Mouse (Mus musculus) B cell, adult 2 months (primary cell): Measurements from ENCODE around the gene Gm1113.

Experiments used
- DNase-seq, 2 experiments: peaks; one replicate each; pipeline ENCODE4 v3.0.0; 2022

Gene Gm1113

GRCm38 (mm10) chr9:35523941-35524411, 5.9 kb upstream of the Gm1113 start:
- peak; percentile 63 to 68 for DNase-seq

- DNase-seq, result no peak
Observed at GRCm38 (mm10) chr9:35523541-35523940, 5.5 kb upstream of the Gm1113 start.

- DNase-seq, result no peak
Observed at GRCm38 (mm10) chr9:35522821-35523515, 4.9 kb upstream of the Gm1113 start.

GRCm38 (mm10) chr9:35522241-35522640, 4.2 kb upstream of the Gm1113 start:
- no peak for DNase-seq

GRCm38 (mm10) chr9:35520631-35521348, 2.7 kb upstream of the Gm1113 start:
- DNase-seq, result no peak

DNA sequence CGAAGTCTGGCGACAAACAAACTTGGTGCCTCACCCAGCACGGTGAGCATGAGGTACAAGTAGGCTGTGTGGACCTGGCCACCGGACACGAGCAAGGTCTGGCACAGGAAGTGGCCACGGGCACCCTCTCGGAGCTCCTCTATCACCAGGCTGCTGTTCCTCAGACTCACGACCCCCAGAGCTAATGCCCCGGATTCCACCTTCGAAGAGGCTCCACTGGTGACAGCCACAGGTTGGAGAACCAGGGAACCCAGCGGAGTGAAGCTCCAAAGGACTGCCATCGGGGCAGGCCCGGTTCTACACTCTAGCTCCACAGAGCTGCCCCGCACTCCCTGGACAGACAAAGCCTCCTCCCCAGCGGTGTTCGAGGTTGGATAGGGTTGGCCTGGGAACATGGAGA, 1.4 kb downstream of the Gm1113 start:
- DNase-seq, result no peak

- DNase-seq, result no peak
Observed at GRCm38 (mm10) chr9:35516182-35516581, 1.9 kb downstream of the Gm1113 start.

GRCm38 (mm10) chr9:35513900-35514299, 4.2 kb downstream of the Gm1113 start:
- DNase-seq, result no peak

GRCm38 (mm10) chr9:35508234-35508633, 9.8 kb downstream of the Gm1113 start:
- no peak for DNase-seq

DNA sequence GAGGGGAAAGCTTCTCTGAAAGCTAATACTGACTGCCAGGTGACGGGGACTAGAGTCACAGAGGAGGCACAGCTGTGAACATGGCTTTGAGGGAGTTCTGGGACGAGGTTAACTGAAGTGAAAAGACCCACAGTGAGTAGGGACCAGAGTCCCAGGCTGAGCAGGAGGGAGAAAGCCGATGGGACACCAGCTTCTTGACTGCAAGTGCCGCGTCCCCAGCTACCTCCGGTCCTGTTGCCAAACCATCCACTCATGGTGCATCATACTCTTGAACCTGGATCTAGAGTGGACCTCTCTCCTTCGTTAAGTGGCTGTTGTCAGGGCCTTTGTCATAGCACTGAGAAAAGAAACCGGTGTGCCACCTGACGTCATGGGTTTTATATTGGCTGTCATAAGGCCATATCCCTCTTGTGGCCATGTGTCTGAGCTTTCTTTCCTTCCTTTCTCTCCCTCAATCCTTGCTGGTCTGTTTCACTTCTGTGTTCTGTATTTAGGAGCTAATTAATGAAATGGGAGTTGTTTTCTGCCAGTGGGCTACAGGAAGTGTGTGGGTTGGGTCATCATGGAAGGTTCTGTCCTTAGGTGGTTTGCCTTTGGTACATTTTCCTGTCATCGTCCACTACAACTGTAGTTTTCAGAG, 15.6 kb downstream of the Gm1113 start:
- no peak for DNase-seq

GRCm38 (mm10) chr9:35499946-35500345, 18.1 kb downstream of the Gm1113 start:
- no peak for DNase-seq

DNA sequence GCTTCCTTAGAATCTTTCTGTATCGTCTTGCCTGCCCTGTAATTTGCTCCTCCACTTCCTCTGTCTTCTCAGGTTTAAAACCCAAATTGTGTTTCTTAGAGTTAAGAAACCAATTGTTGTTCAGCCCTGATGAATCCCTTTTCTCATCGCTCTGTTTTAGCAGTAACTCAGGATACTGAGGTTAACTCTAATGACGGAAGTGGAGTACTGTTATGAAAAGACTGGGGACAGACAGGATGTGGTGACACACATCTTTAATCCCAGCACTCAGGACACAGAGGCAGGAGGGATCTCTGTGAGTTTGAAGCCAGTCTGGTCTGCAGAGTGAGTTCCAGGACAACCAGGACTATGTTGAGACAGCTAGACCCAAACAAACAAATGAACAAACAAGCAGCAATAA, 22.6 kb downstream of the Gm1113 start:
- DNase-seq, result peak; percentile 8 to 13

GRCm38 (mm10) chr9:35494937-35495336, 23.1 kb downstream of the Gm1113 start:
- DNase-seq, result no peak

GRCm38 (mm10) chr9:35493733-35494092, 24.4 kb downstream of the Gm1113 start:
- DNase-seq, result no peak

DNA sequence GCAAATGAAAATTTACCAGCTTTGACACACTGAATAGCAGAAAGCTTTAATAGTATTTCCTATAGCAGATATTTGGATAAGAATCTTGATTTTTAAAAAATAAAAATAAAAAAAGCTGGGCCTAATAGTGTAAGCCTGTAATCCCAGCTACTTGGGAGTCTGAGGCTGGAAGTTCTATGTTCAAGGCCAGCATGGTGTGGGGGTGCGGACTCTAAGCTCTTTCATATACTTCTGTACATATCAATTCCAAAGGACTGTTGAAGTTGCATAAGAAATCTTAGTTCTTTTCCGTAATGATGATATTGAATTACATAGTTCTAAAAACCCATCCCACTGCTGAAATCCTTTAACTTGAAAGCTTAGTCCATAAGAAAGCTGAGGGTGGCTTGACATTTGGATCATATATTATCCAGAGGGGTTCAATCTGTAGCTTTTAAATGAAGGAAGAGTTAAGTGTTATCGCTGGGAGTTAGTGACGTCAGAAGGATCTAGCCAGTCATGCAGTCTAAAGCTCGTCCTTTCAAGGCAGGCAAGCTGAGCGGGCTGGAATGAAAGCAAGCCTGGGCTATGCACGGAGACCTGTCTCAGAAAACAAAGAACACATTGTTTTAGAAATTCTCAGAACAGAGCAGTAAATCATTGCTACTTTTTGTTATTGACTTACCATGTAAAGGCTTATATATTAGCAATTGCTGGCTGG, 24.9 kb downstream of the Gm1113 start:
- DNase-seq, result no peak

DNA sequence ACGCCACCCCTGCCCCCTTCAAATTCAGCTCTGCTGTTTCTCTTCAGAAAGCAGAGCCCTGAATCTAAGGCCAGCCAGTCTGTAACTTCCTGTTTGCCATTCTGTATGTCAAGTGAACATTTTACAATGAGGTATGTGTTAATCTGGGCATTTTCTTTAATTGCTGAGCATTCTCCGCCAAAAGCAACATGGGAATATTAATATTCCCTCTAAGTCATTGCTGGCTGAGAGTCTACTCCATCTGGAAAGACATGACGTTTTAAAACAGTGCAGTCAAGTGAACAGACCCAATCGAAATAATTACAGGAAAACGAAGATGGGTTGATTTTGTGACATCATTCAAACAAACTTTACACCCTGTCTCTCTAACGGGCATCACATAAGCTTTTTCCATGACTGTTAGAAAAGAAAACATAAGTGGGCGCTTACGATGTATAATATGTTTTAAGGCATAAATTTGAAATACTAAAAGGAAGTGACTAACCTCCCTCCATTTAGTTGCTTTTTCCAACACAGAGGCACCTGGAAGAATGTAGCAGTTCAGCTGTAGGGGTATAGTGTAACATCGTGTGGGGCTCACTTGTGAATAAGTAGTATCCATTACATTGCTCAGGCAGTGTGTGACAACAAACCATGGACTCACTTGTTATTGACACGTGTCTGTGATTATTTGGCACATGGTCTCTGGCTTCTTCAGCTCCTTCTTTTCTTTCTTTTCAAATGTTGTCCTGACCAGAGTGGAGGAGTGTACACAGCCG, 26.8 kb downstream of the Gm1113 start:
- peak in 1 of 2 experiments; percentile 4 for DNase-seq

DNA sequence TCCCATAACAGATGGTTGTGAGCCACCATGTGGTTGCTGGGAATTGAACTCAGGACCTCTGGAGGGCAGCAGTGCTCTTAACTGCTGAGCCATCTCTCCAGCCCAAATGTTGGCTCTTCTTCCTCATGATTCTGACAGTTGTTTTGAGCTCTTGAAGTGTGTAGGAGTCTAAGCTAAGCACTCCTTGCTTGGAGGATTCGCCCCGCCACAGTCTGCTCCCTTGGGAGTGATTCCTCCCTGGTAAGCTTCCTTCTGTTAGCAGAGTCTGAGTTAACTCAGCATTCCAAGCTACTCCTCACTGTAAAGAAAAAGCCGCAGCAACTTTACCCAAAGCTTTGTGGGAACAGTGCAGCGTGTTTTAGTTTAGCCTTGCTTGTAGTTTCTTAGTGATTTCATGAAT, 29.6 kb downstream of the Gm1113 start:
- DNase-seq, result no peak

GRCm38 (mm10) chr9:35486616-35487015, 31.5 kb downstream of the Gm1113 start:
- no peak for DNase-seq

DNA sequence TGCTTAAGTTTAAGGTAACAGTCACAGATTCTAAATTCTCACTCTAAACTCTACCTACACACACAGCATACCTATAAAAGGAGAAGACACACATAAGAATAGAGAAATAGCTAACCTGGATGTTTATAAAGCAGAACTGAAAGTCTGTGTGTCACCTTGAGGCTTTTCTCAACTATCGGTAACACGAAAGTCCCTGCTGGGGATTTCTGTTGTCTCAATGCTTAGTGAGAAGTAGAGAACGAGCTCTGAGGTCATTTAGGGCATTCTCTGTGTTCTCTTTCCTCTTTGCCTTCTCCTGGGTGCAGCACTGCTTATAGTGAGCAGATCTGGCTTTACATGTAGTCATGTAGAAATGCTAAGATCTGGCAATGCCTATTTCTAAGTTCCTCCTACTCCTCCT, 34.1 kb downstream of the Gm1113 start:
- DNase-seq, result peak; percentile 13 to 40

GRCm38 (mm10) chr9:35482014-35482898, 35.8 kb downstream of the Gm1113 start:
- DNase-seq, result no peak

GRCm38 (mm10) chr9:35479456-35479855, 38.6 kb downstream of the Gm1113 start:
- DNase-seq, result no peak

DNA sequence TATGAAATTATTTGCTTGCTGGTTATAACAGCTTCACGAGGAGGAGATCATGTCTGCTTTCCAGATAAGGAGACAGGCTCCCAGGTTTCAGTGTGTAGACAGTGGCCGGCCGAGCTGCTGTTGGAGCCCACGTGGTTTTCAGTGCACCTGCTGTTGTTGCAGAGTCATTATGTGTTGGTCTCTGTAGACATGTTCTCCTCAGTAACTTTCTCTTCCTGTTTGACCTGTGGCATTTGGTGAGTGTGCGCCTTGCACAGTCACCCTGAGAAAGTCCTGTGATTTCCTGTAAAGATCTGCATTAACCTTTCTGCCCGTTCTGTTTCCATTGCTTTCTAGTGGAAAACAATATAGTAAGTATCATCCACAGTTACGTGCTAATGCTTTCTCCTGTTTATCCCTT, 42.7 kb downstream of the Gm1113 start:
- no peak for DNase-seq
